Mouse (Mus musculus) olfactory bulb, adult 2 months (tissue): ENCODE data around the gene Adamts8.

Source experiments
- CTCF ChIP-seq: fragments of 200-500 bp; IDR thresholded peaks from 2 replicates; pipeline ENCODE4 v1.5.1; 2012; ENCODE audit warnings: low read depth, mild to moderate bottlenecking, low read length, moderate library complexity; ENCODE audit not compliant: insufficient read depth
- POLR2A ChIP-seq: fragments of 200-500 bp; IDR thresholded peaks from 2 replicates; pipeline ENCODE4 v1.6.1; 2012; ENCODE audit warnings: mild to moderate bottlenecking, low read depth, low read length, moderate library complexity; ENCODE audit not compliant: insufficient read depth

GRCm38 (mm10) chr9:31012674-31013073, 70.3 kb downstream of the Adamts8 start:
- TF ChIP-seq CTCF: no peak
- no peak for TF ChIP-seq POLR2A
